Mouse (Mus musculus): ENCODE measurements around the gene Ahcyl2. TPM values are rescaled to one million over a fixed set of nuclear protein-coding genes. Genes with fewer than 3 reads are reported as not detected.

Ahcyl2 gene
- total and polyA plus RNA-seq, 2 experiments from 2014 or later = 16.0 to 66.7 TPM

DNA sequence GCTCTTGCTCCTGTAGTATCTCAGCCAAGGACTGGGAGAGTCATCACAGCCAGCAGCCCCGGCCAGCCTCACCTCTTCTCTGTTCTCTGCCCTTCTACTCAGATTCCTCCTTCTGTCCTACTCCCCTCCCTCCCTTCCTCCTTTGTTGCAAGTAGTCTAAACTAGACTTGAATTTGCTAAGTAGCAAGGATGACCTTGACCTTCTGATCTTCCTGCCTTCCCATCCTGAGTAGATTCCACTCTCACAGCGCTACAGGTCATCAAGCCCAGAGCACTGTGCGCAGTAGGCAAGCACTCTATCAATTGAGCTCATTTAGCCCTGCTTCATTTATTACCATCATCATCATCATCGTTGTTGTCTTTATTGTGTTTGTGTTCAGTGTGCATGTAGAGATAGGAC lies 65.3 kb downstream of the Ahcyl2 start:
- no peaks in the 10 kb centered on the region for H3K36me3 ChIP-seq (ENCODE audit: insufficient read depth, low read length)
- H3K27me3 ChIP-seq (ENCODE audit: insufficient read depth, low read length) = no peaks in the 10 kb centered on the region
- ATAC-seq (ENCODE audit: low FRiP score) = no peak

DNA sequence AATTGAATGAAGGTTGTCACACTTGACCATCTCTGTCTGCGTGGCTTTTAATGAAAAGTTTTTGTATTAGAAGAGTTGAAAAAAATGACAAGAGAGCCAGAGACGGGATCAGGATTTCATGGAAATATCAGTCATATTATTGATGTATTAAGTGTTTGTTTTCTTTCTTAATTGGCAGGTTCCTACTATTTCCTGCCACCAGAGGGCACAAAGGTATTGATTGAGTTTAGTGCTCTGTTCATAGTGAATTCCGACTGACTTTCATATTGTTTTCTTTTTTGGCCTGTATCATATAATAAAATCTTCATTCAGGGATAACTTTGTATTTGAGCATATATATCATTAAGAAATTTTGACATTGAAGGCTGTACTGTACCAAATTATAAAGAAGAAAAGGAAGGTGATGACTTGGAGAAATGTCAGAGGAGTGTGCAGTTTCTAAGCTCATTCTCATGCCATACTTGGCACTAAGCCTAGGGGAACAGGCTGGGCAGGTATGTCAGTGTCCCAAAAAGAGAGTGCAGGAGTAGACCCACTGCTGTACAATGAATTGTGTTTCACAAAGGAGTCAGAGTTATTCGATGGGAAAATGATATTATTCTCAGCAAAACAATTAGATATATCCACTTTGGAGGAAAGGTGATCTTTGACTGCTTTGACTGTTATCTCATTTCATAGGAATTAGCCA lies 65.9 kb downstream of the Ahcyl2 start:
- DNase-seq (ENCODE audit: low spot score) = peak; percentile 40
- Histone ChIP-seq H3K4me2 (ENCODE audit: low read depth, low read length, poor library complexity, severe bottlenecking) (no peak overlapping the region), H3K27ac (ENCODE audit: low read depth, low read length) (no peak overlapping the region), H3K4me1 (ENCODE audit: insufficient read depth, low read length) (no peaks in the 10 kb centered on the region), H3K27me3 (ENCODE audit: insufficient read depth, low read length) (no peaks in the 10 kb centered on the region), H3K9me3 (ENCODE audit: low read length) (no peaks in the 10 kb centered on the region), H3K9ac (replicated peaks; ENCODE audit: low read length, poor library complexity, severe bottlenecking) (no peak overlapping the region), H3K36me3 (ENCODE audit: insufficient read depth, low read length) (no peaks in the 10 kb centered on the region), H3K4me3 (ENCODE audit: low read depth, low read length) (no peak overlapping the region)
- ATAC-seq (ENCODE audit: low FRiP score) = no peak
- 63% methylated on average over 4 of the region's 4 CpGs for WGBS
- TF ChIP-seq CTCF (IDR thresholded peaks at IDR 0.05) = peak; percentile 75

More for the DNA sequence above, 65.3 kb downstream of the Ahcyl2 start:
- Histone ChIP-seq H3K9me3 (ENCODE audit: low read length) (no peaks in the 10 kb centered on the region), H3K27ac (ENCODE audit: low read depth, low read length) (no peak overlapping the region), H3K4me2 (ENCODE audit: low read depth, low read length, poor library complexity, severe bottlenecking) (no peak overlapping the region), H3K4me1 (ENCODE audit: insufficient read depth, low read length) (no peaks in the 10 kb centered on the region), H3K9ac (replicated peaks; ENCODE audit: low read length, poor library complexity, severe bottlenecking) (no peak overlapping the region), H3K4me3 (ENCODE audit: low read depth, low read length) (no peak overlapping the region)
- DNase-seq (ENCODE audit: low spot score) = no peak
- TF ChIP-seq CTCF (IDR thresholded peaks at IDR 0.05) = no peak
- WGBS = 91% methylated on average over 4 of the region's 4 CpGs

DNA sequence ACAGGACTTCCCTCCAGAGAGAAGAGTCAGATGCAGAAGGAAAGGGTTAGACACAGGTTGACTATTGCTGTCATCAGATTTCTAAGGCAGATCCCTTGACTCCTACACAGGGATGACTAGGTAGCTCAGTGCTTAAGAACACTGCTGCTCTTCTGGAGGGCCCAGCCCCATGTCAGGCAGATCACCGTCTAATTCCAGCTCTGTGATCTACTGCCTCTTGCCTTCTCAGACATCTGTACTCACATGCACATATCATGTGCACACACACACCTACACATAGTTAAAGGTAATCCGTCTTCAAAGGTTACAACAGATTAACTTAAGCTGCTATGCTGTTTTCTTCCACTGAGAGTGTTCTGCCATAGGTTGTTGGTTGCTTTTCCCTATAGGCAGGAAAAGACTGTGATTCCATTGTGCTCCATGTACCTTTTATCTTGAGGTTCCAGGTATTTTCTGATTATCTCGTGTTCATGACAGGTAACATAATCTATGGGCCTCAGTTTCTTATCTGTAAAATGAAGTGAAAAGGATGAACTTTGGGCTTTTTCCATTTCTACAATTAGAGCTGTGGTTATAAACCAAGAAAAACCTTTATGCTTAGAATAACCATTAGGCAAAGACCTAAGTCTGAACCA lies 67.8 kb downstream of the Ahcyl2 start:
- Histone ChIP-seq H3K4me1 (ENCODE audit: insufficient read depth, low read length) (no peaks in the 10 kb centered on the region), H3K27me3 (ENCODE audit: insufficient read depth, low read length) (no peaks in the 10 kb centered on the region), H3K4me2 (ENCODE audit: low read depth, low read length, poor library complexity, severe bottlenecking) (no peak overlapping the region), H3K9me3 (ENCODE audit: low read length) (no peaks in the 10 kb centered on the region), H3K9ac (replicated peaks; ENCODE audit: low read length, poor library complexity, severe bottlenecking) (no peak overlapping the region), H3K27ac (ENCODE audit: low read depth, low read length) (no peak overlapping the region), H3K36me3 (ENCODE audit: insufficient read depth, low read length) (no peaks in the 10 kb centered on the region), H3K4me3 (ENCODE audit: low read depth, low read length) (no peak overlapping the region)
- no peak for DNase-seq (ENCODE audit: low spot score)
- WGBS = 86% methylated on average over 3 of the region's 3 CpGs
- no peak for ATAC-seq (ENCODE audit: low FRiP score)
- TF ChIP-seq CTCF (IDR thresholded peaks at IDR 0.05) = no peak

DNA sequence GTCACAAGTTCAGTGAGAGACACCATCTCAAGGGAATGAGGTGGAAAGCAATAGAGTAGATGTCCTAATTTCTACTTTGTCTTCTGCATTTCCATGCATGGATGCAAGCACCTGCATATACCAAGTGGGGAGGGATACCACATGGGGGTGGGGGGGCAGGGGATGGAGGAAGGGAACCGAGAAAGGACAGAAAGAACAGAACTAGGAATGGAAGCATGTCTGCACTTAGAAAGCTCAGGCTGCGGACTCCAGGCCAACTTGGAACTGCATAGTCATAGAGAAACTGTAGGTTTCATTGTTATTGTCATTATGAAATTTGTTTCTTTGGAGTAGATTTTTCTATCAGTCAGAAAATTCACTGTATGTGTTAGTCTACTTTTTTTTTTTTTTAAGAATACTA lies 69.8 kb downstream of the Ahcyl2 start:
- Histone ChIP-seq H3K9me3 (ENCODE audit: low read length) (no peaks in the 10 kb centered on the region), H3K4me3 (ENCODE audit: low read depth, low read length) (no peak overlapping the region), H3K27me3 (ENCODE audit: insufficient read depth, low read length) (no peaks in the 10 kb centered on the region), H3K9ac (replicated peaks; ENCODE audit: low read length, poor library complexity, severe bottlenecking) (no peak overlapping the region), H3K4me1 (ENCODE audit: insufficient read depth, low read length) (no peaks in the 10 kb centered on the region), H3K36me3 (ENCODE audit: insufficient read depth, low read length) (no peaks in the 10 kb centered on the region), H3K4me2 (ENCODE audit: low read depth, low read length, poor library complexity, severe bottlenecking) (no peak overlapping the region), H3K27ac (ENCODE audit: low read depth, low read length) (no peak overlapping the region)
- ATAC-seq (ENCODE audit: low FRiP score) (no peak), DNase-seq (ENCODE audit: low spot score) (no peak)
- TF ChIP-seq CTCF (IDR thresholded peaks at IDR 0.05) = no peak
- WGBS = 85% methylated on average over 2 of the region's 2 CpGs

DNA sequence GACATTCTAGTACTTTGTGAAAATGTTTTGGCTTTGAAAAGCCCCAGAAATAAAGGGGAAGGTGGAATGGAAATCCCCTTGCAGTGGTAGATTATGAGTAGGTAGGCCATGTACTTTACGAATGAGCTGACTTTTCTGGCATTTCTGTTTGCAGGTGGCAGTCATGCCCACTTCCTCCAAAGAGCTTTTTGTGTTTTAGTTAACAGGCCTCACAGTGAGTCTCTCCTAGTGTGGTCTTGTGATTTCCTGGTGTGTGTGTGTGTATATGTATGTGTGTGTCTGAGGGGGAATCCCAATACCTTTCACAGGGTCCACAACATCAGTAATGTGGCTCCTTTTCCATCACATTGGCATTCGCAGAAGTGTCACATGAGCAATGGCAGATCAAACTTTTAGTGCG lies 70.7 kb downstream of the Ahcyl2 start:
- Histone ChIP-seq H3K4me1 (ENCODE audit: insufficient read depth, low read length) (no peaks in the 10 kb centered on the region), H3K4me3 (ENCODE audit: low read depth, low read length) (no peak overlapping the region), H3K9me3 (ENCODE audit: low read length) (no peaks in the 10 kb centered on the region), H3K36me3 (ENCODE audit: insufficient read depth, low read length) (no peaks in the 10 kb centered on the region), H3K27ac (ENCODE audit: low read depth, low read length) (no peak overlapping the region), H3K27me3 (ENCODE audit: insufficient read depth, low read length) (no peaks in the 10 kb centered on the region), H3K4me2 (ENCODE audit: low read depth, low read length, poor library complexity, severe bottlenecking) (no peak overlapping the region), H3K9ac (replicated peaks; ENCODE audit: low read length, poor library complexity, severe bottlenecking) (no peak overlapping the region)
- WGBS = 94% methylated on average over 3 of the region's 3 CpGs
- no peak for ATAC-seq (ENCODE audit: low FRiP score)
- TF ChIP-seq CTCF (IDR thresholded peaks at IDR 0.05) = no peak
- no peak for DNase-seq (ENCODE audit: low spot score)

DNA sequence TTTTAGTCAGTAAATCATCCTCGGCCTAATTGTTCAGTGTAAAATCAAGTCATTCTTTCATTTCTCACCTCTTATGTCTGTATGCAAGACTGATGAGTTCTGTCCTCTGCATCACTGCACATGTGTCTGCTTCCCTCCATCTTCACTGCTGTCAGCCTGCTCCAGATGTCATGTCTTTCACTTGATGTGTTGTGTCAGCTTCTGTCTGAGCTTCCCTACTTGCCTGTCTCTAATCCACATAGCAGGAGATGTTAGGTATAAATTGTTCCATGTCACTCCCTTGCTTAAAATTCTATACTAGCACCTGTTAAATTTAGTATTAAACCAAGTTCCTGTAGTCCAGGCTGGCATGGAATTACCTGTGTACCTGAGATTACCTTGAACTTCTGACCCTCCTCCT lies 72.2 kb downstream of the Ahcyl2 start:
- H3K4me1 ChIP-seq (ENCODE audit: insufficient read depth, low read length) = no peaks in the 10 kb centered on the region
- no peaks in the 10 kb centered on the region for H3K27me3 ChIP-seq (ENCODE audit: insufficient read depth, low read length)
- no peak for TF ChIP-seq CTCF (IDR thresholded peaks at IDR 0.05)
- no peak overlapping the region for H3K27ac ChIP-seq (ENCODE audit: low read depth, low read length)
- no peaks in the 10 kb centered on the region for H3K9me3 ChIP-seq (ENCODE audit: low read length)
- H3K4me3 ChIP-seq (ENCODE audit: low read depth, low read length) = no peak overlapping the region
- no peak for DNase-seq (ENCODE audit: low spot score)
- no peak for ATAC-seq (ENCODE audit: low FRiP score)
- WGBS = 97% methylated on average over 1 of the region's 1 CpGs
- no peak overlapping the region for H3K9ac ChIP-seq (replicated peaks; ENCODE audit: low read length, poor library complexity, severe bottlenecking)
- H3K4me2 ChIP-seq (ENCODE audit: low read depth, low read length, poor library complexity, severe bottlenecking) = no peak overlapping the region
- no peaks in the 10 kb centered on the region for H3K36me3 ChIP-seq (ENCODE audit: insufficient read depth, low read length)
